Mouse (Mus musculus): ENCODE data around the gene Ghrhr.

DNA sequence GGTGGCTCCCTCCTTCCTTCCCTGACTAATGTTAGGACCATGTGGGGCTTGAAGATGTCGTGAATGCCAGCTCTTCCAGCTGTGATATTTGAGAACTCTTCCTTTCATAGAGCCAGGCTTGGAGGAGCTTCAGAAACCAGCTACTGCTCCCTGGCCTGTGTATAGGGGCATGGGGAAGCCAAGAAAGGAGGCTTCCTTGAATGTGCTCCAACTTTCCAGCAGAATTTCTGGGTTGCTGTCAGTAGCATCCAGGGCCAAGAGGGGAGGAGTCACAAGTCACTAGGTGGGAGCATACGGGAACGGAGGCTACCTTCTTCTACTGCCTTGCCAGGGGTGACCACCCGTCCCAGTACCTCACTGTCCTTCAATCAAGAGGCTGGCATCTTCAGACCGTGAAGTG, 416 bp downstream of the Ghrhr start:
- TF ChIP-seq CTCF (IDR thresholded peaks at IDR 0.05; ENCODE audit: borderline replicate concordance, insufficient read depth, low read length) (no peak), POLR2A (IDR thresholded peaks at IDR 0.05; ENCODE audit: low read depth, low read length) (no peak)

All from embryonic fibroblast, embryonic 13.5 days (primary cell).